Mouse (Mus musculus) ovary, adult 18-20 months (tissue): ENCODE measurements around the gene Nap1l4.

Experiments used
- DNase-seq: peaks from one replicate; pipeline ENCODE4 v3.0.0; 2022; ENCODE audit warnings: low spot score, mixed read lengths

The Nap1l4 gene

DNA sequence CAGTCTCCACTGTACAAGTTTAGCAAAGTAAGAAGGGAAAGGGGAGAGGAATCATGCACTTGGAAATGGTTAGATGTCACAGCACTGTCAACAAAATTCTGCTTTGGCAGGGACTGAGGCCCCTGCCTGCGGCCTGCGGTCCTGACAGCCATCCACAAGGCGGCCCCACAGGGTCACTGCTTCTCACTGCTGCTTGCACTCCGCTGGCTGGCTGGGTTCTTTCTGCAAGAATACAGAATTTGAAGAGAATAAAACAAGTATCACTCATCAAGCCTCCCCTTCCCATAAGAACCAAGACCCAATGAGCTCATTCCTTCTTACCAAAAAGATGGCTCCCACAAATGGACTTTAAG lies 34.5 kb downstream of the Nap1l4 start:
- no peak for DNase-seq

DNA sequence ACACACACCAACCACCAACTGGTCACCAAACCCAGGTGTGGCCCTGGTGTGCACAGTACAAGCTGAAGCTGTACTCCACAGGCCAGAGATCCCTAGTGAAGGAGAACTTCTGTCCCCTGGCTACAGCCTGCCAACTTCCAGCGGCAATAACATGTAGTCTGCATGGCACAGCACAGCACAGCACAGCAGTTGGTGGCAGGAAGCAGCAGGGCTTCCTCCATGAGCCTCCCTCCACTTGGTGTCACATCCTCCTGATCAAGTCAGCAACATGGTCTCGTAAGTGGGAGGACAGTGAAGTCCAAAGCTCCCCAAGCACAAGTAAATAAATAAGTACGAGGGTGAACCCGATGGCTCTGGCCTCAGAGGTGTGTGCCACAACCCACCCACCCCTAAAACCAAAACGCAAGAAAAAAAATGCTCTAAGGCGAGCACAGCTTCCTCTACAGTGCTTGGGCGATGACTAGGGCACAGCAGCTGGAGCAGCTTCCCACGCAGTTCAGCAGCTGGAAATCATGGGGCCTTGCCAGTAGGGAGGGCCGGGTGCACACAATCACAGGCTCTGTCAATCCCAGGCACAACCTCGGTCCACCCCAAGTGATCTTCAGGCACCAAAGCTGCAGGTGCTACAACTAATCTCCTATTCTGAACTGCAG lies 35.0 kb downstream of the Nap1l4 start:
- DNase-seq: no peak

DNA sequence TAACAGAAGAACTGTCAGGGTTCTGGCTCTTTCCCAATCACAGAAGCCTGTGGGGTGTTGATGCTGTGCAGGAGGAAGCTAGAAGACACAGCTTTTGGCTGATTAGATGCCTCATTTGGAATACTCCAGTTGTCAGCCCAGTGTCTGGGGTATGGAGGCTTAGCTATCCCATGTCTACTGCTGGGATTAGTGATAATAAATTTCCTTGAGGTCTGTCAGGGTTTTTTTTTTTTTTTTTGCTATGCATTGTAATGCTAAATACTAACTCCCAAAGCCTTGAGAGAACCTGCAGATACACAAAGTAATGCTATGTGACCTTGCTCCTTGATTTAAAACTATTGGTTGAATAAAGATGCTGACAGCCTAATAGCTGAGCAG lies 37.6 kb downstream of the Nap1l4 start:
- DNase-seq: no peak

DNA sequence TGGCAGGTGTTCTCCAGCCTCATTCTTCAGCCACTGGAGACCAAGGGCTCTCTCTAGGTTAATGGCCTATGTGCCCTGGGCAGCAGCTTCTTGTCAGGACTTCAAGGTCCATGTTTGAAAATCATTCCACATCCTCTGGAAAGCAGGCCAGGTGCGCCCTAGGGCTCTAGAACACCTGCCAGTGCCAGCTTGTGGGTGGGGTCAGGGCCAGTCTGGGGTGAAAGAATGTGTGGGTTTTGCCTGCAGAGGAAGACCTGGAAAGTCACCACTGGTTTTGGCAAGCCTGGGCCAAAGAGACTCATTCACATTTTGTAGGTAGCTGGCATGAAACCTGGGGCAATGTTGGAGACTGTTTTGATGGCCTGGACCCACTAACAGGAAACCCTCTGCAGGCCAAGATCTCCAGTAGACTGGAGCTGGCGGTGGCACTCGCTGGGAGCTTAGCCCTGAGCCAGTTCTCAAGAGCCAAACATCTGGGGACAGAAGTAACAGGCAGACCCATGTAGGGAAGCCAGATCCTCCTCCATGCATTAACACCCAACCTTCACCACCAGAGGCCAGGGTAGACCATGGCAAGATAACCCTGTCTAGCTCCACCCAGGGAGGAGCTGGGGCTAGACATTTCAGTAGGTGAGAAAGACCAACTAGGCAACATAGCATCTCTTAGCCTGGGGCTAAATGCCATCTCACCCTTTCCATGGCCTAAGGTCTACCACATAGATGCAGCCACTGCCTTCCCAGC lies 38.1 kb downstream of the Nap1l4 start:
- no peak for DNase-seq

DNA sequence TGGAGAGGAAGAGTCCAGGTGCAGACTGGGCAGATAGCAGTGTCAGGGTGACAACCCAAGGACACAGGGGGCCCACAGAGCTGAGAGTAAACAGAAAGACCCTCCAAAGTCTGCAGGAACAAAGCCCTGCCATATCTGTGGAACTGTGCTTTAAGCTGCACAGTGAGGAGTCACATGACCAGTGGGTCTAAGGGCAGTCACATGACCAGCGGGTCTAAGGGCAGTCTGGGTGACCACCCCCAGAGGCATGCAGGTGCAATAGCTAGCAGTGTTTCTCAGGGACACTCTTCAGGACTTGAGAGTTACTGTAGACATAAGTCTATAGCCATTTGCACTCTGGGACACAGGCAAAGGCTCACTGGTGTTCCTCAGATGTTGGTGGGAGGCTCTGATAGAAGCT lies 39.3 kb downstream of the Nap1l4 start:
- DNase-seq: no peak

DNA sequence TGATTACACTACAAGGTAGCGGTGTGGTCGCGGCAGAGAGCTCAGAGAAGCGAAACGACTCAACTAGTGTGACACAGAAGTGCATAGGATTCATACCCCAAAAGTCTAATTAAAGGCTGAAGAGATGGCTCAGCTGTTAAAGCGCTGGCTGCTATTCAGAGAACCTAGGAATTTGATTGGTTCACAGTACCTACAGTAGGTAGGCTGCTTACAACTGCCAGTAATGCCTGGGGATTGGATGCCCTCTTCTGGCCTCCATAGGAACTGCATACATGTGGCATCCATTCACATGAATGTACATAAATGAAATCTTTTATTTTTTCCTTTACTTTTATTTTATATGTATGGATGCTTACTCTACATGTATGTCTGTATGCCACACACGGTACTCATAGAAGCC lies 42.2 kb downstream of the Nap1l4 start:
- DNase-seq: no peak

DNA sequence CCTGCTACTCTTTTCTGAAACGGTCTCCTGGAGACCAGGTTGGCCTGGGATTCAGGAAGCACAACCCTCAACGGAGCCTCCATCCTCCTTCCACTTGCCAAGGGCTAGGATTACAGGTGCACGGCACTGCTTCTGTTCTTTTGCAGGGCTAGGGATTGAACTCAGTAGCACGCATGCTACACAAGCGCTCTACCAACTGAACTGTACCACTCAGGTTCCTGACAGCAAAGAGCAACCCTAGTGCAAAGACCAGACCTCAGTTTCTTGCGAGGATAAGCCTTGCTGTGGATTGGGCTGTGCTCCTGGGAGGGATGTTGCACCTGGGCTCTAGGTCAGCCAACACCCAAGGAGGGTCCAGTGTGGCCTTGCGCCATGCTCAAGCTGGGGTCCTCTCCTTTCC lies 42.6 kb downstream of the Nap1l4 start:
- no peak for DNase-seq

DNA sequence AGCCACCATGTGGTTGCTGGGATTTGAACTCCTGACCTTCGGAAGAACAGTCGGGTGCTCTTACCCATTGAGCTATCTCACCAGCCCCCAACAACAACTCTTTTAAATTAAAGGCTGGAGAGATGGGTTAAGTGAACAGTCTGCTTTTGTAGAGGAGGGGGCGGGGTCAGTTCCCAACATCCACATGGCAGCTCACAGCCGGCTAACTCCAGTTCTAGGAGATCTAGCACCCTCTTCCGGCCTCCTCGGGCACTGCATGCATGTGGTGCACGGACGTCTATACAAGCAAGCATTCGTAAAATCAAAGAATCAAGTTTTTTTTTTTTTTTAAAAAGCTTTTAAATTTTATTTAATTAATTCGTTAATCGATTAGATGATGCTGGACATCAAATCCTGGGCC lies 43.1 kb downstream of the Nap1l4 start:
- DNase-seq: peak; percentile 25

DNA sequence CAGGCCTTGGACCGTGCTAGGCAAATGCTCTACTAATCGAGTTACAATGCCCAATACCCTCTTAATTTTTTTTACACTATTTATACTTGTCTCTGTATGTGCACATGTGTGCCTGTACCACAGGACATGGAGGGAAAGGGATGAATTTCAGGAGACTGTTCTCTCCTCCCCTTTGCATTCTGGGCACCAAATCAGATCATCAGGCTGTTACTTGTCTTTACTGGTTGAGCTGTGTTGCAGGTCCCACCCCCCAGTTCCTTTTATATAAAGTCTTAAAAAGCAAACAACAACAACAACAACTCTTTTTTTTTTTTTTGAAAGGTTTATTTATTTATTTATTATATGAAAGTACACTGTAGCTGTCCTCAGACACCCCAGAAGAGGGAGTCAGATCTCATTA lies 43.5 kb downstream of the Nap1l4 start:
- DNase-seq: no peak

DNA sequence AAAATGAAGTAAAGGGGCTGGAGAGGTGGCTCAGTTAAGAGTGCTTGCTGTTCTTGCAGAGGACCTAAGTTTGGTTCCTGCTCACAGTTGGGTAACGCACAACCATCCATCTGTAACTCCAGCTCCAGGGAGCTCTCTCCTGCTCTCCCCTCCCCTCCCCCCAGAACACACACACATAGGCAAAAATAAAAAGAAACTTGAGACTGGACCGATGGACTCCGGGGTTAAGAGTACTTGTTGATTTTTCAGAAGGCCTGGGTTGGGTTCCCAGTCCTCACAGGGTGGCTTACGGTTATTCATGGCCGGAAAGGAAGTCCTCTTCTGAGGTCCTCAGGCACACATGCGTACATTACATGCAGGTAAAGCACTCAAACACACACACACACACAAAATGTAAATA lies 45.0 kb downstream of the Nap1l4 start:
- no peak for DNase-seq

DNA sequence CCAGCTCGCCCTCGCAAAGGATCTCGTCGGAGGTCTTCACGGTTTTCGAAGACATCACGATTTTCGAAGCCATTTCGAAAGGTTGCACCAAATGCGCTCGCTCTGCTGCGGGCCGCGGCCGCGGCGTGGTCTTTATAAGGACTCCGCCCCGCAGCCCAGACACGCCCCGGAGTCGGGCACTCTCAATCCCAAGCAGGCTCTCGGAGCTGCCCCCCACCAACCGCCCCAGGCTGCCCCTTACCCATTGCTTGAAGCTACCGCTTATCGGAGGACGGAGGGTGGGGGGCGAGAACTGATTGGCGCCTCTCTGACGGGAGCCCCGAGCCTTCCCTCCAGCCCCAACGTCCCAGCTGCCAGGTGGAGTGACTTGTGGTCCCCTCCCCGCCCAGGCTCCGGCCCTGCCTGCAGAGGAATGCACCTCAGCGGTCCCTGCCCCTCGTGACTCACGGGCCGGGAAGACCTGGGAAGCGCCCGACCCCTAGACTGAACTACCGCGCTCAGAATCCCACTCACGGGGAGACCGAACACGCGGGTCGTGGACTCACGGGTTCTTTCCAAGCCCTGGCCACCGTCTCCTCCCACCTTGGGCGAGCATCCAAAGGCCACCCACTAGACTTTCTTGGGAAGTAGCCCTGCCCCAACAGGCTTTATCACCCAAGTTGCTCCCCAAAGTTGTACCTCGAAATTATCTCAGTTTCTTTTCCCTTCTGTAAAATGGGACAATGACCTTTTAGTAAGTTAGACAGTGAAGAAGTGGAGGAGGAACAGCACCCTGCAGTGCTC lies 46.3 kb downstream of the Nap1l4 start, which contains the start of gene Phlda2:
Phlda2 (minus strand) TSS at position 733 of the 783 bp plus-strand sequence.
- DNase-seq: no peak

DNA sequence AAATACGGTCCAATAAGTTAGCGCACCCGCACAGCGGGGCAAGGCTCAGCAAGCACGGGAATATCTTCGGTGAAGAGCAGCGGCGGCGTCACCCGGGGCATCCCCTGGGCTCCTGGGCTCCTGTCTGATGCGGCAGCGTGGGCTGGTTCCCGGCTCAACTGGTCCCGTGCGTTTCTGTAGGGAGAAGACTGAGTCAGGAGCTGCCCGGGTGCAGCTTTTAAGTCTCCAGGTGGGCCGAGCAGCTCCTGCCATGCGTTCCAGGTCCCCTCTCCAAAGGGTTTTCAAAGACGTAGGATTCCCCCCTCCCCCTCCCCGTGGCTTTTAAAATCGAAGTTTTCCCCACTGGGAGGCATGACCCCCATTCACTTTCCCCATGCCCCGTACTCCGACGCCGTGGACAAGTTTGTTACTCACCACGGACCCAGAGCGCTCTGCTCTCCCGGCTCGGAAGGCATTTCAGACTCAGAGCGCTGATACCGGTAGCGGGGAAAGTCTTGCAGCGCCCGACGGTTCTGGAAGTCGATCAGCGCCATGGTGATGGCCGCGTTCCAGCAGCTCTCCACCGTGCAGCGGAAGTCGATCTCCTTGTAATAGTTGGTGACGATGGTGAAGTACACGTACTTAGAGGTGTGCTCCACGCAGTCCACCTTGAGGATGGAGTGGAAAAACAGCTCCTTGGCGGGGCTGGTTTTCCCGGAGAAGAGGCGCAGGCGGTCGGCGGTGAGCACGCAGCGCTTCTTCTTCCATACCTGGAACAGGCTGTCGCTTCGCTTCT lies 47.1 kb downstream of the Nap1l4 start:
- DNase-seq: no peak

DNA sequence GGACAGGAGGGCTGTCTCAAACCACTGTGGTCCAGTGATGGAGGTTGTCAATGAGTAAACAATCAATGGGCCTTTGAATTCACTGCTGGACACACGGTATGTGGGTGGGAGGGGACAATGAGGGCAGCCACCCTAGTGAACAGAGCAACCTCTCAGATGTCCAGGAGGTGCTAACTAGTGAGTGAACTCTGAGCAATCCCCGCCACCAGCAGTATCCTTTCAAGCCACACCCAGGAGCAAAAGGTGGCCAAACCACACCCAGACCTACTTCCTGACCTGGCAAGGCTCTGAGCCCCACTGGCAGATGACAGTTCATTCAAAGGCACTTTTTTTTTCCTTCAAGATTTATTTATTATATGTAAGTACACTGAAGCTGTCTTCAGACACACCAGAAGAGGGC lies 48.0 kb downstream of the Nap1l4 start:
- no peak for DNase-seq

DNA sequence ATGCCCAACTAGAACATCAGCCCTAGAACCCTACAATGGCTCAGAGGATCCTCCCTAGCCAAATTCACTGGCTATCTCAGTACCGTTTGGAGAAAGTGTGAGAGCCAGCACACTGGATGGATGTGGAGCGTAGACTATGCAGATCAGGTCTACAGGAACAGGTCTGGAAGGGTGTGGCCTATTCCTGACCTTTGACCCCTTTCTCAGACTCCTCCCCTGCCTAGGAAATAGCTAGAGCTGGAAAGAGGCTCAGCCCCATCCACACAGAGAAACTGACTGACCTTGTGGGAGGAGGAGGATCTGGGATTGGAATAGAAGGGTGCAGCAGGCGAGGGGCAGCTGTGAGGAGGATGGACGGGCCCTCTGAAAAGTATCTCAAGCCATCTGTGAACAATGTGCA lies 50.3 kb downstream of the Nap1l4 start:
- DNase-seq: no peak

DNA sequence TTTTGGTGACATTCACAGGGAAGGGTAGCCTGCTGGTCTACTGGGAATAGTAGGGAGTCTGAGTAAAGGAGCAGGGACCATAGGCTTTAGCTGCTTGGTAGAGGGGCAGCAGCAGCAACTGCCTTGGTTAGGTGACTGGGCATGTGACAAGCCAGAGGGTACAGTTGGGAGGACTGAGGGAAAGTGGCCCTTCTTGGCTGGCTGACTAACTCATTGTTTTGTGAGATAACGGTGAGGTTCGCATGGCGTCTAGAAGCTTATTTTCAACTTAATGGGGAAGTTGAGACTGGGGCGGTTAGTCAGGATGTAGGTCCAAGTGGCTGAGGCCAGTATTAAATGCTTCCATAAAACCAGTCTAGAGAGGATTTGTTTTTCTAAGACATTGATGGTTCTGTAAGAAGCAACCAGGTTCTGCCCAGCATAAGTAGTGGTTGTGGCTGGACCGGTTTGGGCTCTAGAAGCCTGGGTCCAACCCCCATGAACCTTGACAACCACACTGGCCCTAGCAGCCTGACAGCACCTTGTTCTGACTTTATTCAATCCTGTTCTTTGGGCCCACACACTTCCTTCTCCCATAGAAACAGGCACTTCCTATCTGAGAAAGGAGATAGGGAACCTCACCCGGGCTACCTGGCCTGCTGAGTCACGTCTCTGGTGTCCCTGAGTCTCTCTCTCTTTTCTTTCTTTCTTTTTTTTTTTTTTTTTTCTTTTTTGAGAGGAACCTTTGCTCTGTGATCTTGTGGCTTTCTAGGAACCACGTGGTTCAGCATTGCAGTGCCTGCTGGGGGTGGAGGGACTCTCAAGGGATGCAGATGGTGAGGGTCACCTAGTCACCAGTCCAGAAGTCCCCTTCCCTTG lies 53.6 kb downstream of the Nap1l4 start:
- no peak for DNase-seq

DNA sequence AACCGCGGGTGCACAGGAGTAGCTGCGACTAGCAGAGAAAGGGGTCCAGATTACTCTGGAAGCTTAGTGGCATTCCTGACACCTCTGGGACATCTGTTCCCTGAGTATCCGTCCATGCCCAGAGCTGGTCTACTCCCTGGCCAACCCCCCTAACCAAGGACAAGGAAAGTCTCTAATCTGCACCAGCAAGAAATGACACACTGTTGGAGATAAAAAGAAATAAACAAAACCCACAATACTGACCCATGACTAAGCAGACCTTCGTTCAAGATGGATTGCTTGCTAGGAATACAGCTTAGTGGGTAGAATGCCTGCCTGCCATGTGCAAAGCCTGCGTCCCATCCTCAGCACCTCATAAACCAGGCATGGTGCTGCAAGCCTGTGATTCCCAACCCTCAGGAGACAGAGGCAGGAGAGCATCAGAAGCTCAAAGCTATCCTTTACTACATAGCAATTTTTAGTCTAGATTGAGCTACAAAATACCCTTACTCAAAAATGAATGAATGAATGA lies 55.2 kb downstream of the Nap1l4 start:
- no peak for DNase-seq

DNA sequence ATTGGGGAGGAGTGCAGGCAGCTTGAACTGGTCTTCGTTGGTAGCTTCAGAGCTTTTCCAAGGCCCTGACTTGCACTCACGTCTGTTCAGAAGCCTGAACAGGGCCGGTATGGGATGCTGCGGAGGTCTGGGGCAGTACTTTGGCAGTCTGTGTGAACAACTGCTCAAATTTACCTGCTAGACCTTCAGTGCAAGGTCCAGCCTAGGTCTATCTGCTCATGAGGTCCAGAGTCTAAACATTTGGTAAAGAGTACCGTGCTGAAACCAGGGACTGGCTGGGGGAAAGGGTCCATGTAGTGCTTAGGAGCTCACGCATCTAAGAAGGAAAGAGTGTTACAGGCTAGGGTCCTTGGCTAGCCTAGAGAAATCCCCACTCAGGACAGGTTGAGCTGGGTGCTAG lies 59.2 kb downstream of the Nap1l4 start:
- DNase-seq: no peak

DNA sequence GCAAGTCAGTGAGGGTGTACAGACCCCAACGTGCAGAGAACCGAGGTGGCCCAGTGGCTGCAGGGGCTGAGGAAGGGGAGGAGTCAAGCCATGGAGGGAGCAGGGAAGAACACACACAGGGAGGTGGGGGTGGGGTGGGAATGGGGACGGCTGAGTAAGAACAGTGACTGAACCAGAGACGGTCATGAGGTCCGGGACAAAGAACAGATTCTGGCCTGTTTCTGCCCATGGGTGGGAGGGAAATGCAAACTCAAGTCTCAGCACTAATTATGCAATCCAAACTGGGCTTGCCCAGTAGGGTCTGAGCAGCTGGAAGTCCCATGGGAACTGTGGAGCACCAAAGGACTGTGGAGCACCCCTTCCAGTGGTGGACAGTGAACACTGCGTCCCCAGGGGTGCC lies 66.4 kb downstream of the Nap1l4 start:
- no peak for DNase-seq

DNA sequence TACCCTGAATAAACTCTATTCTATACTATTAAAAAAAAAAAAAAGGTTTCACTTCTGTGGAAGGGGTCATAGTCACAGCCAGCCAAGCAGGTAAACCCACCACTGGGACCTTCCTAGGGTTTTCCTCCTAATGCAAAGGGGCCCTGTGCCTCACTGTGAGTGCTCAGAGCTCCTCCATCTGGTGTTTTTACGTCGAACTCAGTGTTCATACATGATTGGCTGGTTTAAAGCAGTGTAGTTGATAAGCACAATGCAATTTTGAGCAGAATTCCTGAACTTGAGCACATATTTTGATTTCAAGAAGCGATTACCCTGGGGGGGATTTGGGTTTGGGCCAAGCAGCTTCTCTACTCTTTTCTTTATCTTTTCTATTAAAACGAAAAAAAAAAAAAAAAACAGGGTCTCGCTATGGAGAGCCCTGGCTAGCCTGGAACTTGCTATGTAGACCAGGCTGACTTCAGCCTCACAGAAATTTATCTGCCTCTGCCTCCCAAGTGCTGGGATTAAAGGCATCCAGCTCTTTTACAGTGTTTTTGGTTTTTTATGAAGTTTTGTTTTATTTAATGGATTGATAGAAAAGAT lies 67.0 kb downstream of the Nap1l4 start:
- no peak for DNase-seq

DNA sequence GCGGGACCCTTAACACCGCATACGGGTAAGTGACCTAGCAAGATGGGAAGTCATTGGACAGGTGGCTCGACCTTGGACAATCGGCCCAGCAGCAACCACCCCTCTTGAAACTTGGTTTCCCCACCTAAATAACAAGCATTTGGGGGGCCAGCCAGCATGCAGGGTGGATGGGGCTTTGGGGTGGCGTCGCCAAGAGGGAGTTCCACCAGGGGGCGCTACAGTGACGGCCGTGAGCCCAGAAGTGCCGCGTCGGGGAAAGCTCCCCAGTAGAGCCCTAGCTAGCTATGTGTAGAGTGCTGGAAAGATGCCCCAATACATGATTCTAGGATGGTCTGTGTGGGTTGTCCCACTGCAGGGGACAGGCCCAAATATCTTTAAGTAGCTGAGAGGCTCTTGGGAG lies 68.4 kb downstream of the Nap1l4 start:
- DNase-seq: no peak

DNA sequence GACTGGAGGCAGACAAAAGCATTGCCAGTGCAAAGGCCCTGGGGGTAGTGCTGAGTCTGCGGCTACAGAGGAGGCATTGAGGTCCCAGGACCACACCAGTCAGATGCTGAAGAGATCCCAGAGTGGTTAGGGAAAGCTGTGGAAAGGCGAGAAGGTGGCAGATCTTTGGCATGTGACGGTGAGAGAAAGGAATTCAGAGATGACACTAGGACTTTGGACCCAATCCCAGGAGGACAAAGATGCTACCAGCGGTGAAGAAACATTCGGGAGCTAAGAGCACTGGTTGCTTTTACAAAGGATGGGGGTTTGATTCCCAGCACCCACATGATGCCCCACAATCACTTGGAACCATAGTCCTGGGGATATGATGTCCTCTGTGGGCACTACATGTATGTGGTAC lies 71.1 kb downstream of the Nap1l4 start:
- DNase-seq: no peak
